Mouse (Mus musculus) E14TG2a.4 (cell line): ENCODE measurements at regions not wholly inside any gene's neighbourhood (a gene's known extent, or its start where the extent isn't known, plus 50 kb on each side); places are given as distances from the start of the nearest gene placed in this dataset.

ENCODE experiments used
- CTCF ChIP-seq: conservative IDR thresholded peaks from 2 replicates; pipeline ENCODE4 v1.5.1; 2014; ENCODE audit warnings: low read length
- NANOG ChIP-seq: IDR thresholded peaks from 2 replicates; pipeline ENCODE4 v1.6.1; 2014; ENCODE audit warnings: borderline replicate concordance, low read length, mixed read lengths

GRCm38 (mm10) chr13:99641386-99642165 is 125.2 kb upstream of the Map1b start:
- TF ChIP-seq CTCF = no peak
- TF ChIP-seq NANOG = no peak
